Mouse (Mus musculus) liver, adult 2 months (tissue): ENCODE measurements around the gene Mmgt2. TPM values are rescaled to one million over a fixed set of nuclear protein-coding genes. Genes with fewer than 3 reads are reported as not detected.

Source experiments
- DNase-seq: peaks from one replicate; pipeline ENCODE4 v3.0.0-alpha.2; 2011; ENCODE audit warnings: low read depth, low spot score; ENCODE audit errors: extremely low read depth
- H3K27ac ChIP-seq: fragments of 200-500 bp; replicated peaks from 2 replicates; pipeline ENCODE4 v1.5.1; 2012; ENCODE audit warnings: low read depth, mild to moderate bottlenecking, control low read depth, inconsistent platforms, low read length; ENCODE audit not compliant: insufficient read depth
- H3K27me3 ChIP-seq: fragments of 200-500 bp; 2 replicates; pipeline ENCODE4 v1.6.1; 2012; ENCODE audit warnings: mild to moderate bottlenecking, moderate library complexity, low read length, inconsistent platforms; ENCODE audit not compliant: control insufficient read depth, insufficient read depth
- H3K36me3 ChIP-seq: fragments of 200-500 bp; 2 replicates; pipeline ENCODE4 v1.6.1; 2012; ENCODE audit warnings: low read length, inconsistent platforms; ENCODE audit not compliant: control insufficient read depth, insufficient read depth
- H3K4me1 ChIP-seq: fragments of 200-500 bp; 2 replicates; pipeline ENCODE4 v1.6.1; 2011; ENCODE audit warnings: low read length; ENCODE audit not compliant: control insufficient read depth, insufficient read depth
- H3K4me3 ChIP-seq: fragments of 200-500 bp; 2 replicates; pipeline ENCODE4 v1.5.1; 2011; ENCODE audit warnings: low read depth, mild to moderate bottlenecking, control low read depth, low read length, moderate library complexity; ENCODE audit not compliant: insufficient read depth
- H3K79me2 ChIP-seq: fragments of 200-500 bp; 2 replicates; pipeline ENCODE4 v1.6.1; 2012; ENCODE audit warnings: inconsistent platforms, mild to moderate bottlenecking, low read length, moderate library complexity; ENCODE audit not compliant: control insufficient read depth, insufficient read depth
- H3K9ac ChIP-seq: fragments of 200-500 bp; 2 replicates; pipeline ENCODE4 v1.6.1; 2012; ENCODE audit warnings: low read depth, mild to moderate bottlenecking, control low read depth, inconsistent platforms, low read length
- CTCF ChIP-seq: fragments of 200-500 bp; IDR thresholded peaks from 2 replicates; pipeline ENCODE4 v1.5.1; 2011; ENCODE audit warnings: low read depth, low read length, control low read depth
- POLR2A ChIP-seq: fragments of 200-500 bp; IDR thresholded peaks from 2 replicates; pipeline ENCODE4 v1.6.1; 2011; ENCODE audit warnings: low read length, control low read depth; ENCODE audit not compliant: insufficient read depth; ENCODE audit errors: extremely low read depth
- WGBS: fragments of 180-500 bp; shearing (Covaris S2); methylation state at CpG from one replicate; pipeline ENCODE4 v1.1.7; 2018; 5-methylcytosine and 5-hydroxymethylcytosine counted together
- polyA plus RNA-seq: library from polyadenylated mRNA; depleted of rRNA; stranded (reverse); fragments of >200 nt; gene quantifications from 2 replicates; pipeline ENCODE4 v1.2.3, GENCODE M21; 2012
- total RNA-seq: library from RNA; depleted of rRNA; stranded (reverse); fragments of >200 nt; gene quantifications from 2 replicates; pipeline ENCODE4 v1.2.3, GENCODE M21; 2014

The Mmgt2 gene
- total and polyA plus RNA-seq, 2 experiments, result 2.6 to 3.6 TPM

DNA sequence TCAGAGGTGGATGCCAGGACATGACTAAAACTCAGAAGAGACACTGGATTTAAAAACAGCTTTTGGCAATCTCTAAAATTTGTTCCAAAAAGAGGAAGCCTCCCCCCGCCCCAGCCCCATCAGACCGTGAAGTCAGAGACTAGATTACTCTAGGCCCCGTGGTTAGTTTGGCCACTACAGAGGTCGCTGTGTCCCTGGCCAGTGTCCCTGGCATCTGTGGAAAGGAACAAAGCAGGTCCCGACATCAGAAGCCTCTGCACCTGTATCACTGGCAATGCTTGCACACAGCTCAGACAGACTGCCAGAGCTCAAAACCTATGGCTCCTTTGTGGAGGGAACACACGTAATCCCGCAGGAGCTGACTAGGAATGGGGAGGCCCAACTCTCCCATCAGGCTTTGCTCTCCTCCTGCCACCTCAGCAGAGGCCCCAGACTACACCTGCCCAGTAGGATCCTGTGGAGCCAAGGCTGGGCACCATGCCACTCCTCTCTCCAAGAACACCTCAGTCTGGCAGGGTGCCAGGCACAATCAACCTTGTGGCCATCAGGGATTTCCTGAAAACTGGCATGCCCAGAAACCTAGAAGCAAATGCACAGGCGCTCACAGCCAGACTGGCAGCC lies 5.3 kb upstream of the Mmgt2 start:
- no peak overlapping the region for H3K9ac ChIP-seq
- TF ChIP-seq CTCF (no peak), POLR2A (no peak)
- H3K27ac ChIP-seq, result no peak overlapping the region
- H3K79me2 ChIP-seq, result no peaks in the 10 kb centered on the region
- WGBS, result 55% methylated on average over 8 of the region's 8 CpGs
- peak; percentile 45 for DNase-seq
- H3K27me3 ChIP-seq, result no peaks in the 10 kb centered on the region
- H3K4me1 ChIP-seq, result peaks cover 5% of the 10 kb centered on the region; the same call in 1 of the 2 replicates
- no peak overlapping the region for H3K4me3 ChIP-seq
- no peaks in the 10 kb centered on the region for H3K36me3 ChIP-seq

GRCm38 (mm10) chr11:62643681-62644363 lies 4.6 kb upstream of the Mmgt2 start:
- Histone ChIP-seq H3K27ac (no peak overlapping the region), H3K27me3 (no peaks in the 10 kb centered on the region), H3K79me2 (no peaks in the 10 kb centered on the region), H3K4me1 (peaks cover 5% of the 10 kb centered on the region; the same call in 1 of the 2 replicates), H3K4me3 (no peak overlapping the region), H3K9ac (no peak overlapping the region), H3K36me3 (no peaks in the 10 kb centered on the region)
- WGBS, result 80% methylated on average over 10 of the region's 10 CpGs
- no peak for TF ChIP-seq POLR2A
- TF ChIP-seq CTCF, result no peak
- DNase-seq, result no peak

GRCm38 (mm10) chr11:62644602-62645336 lies 3.7 kb upstream of the Mmgt2 start:
- H3K27me3 ChIP-seq, result no peaks in the 10 kb centered on the region
- H3K4me1 ChIP-seq, result peaks cover 5% of the 10 kb centered on the region; the same call in 1 of the 2 replicates
- H3K79me2 ChIP-seq, result no peaks in the 10 kb centered on the region
- H3K9ac ChIP-seq, result no peak overlapping the region
- H3K27ac ChIP-seq, result no peak overlapping the region
- H3K4me3 ChIP-seq, result no peak overlapping the region
- no peaks in the 10 kb centered on the region for H3K36me3 ChIP-seq
- WGBS, result 96% methylated on average over 5 of the region's 5 CpGs
- TF ChIP-seq POLR2A (no peak), CTCF (no peak)
- no peak for DNase-seq

- no peaks in the 10 kb centered on the region for H3K27me3 ChIP-seq
- TF ChIP-seq CTCF, result no peak
- TF ChIP-seq POLR2A, result no peak
- no peaks in the 10 kb centered on the region for H3K36me3 ChIP-seq
- H3K27ac ChIP-seq, result no peak overlapping the region
- 83% methylated on average over 4 of the region's 4 CpGs for WGBS
- no peak overlapping the region for H3K9ac ChIP-seq
- H3K4me3 ChIP-seq, result no peak overlapping the region
- DNase-seq, result no peak
- peaks cover 5% of the 10 kb centered on the region; the same call in 1 of the 2 replicates for H3K4me1 ChIP-seq
- no peaks in the 10 kb centered on the region for H3K79me2 ChIP-seq
These were observed 3.2 kb upstream of the Mmgt2 start for GRCm38 (mm10) chr11:62645337-62645675.

DNA sequence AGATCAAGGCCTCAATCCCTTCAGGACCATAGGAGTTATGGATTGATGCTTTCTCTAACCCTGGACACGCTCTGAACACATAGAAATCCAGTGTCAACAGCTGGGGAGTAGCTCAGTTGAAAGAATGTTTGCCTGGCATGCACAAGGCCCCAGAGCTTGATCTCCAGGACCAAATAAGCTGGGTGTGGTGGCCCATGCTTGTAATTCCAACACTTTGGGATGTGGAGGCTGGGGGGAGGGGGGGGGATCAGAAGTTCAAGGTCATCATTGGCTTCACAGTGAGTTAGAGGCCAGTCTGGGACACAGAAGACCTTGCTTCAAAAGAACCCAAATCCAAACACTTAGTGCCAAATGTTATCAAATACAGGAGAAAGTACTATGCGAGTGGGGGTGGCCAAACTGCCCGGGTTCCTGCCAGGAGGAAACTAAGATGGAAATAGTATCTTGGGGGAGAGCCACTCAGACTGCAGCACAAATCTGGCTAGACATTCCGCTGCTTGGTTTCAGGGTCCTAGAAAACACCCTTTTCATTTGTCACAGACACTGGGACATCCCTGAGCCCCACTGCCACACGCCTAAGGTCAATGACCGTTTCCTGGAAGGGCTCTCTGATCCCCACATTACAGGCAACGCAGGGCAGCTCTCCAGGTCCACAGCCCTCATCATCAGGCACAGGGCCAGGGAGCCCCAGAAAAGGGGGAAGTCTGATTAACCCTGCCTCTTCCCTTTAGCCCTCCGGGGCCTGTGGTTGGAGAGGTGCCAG lies 2.6 kb upstream of the Mmgt2 start:
- DNase-seq, result peak; percentile 33
- TF ChIP-seq POLR2A (no peak), CTCF (no peak)
- Histone ChIP-seq H3K79me2 (no peaks in the 10 kb centered on the region), H3K27me3 (no peaks in the 10 kb centered on the region), H3K4me1 (peaks cover 5% of the 10 kb centered on the region; the same call in 1 of the 2 replicates), H3K27ac (no peak overlapping the region), H3K9ac (no peak overlapping the region), H3K4me3 (no peak overlapping the region), H3K36me3 (no peaks in the 10 kb centered on the region)
- WGBS, result 11% methylated on average over 8 of the region's 8 CpGs
